Mouse (Mus musculus) brain, embryonic 18.5 days (tissue): Measurements from ENCODE around the gene Tlnrd1.

Experiments used
- DNase-seq: peaks from one replicate; pipeline ENCODE4 v3.0.0-alpha.2; 2012; ENCODE audit warnings: low read depth, low spot score

The Tlnrd1 gene

GRCm38 (mm10) chr7:83844807-83845206 is 39.3 kb downstream of the Tlnrd1 start:
- no peak for DNase-seq

DNA sequence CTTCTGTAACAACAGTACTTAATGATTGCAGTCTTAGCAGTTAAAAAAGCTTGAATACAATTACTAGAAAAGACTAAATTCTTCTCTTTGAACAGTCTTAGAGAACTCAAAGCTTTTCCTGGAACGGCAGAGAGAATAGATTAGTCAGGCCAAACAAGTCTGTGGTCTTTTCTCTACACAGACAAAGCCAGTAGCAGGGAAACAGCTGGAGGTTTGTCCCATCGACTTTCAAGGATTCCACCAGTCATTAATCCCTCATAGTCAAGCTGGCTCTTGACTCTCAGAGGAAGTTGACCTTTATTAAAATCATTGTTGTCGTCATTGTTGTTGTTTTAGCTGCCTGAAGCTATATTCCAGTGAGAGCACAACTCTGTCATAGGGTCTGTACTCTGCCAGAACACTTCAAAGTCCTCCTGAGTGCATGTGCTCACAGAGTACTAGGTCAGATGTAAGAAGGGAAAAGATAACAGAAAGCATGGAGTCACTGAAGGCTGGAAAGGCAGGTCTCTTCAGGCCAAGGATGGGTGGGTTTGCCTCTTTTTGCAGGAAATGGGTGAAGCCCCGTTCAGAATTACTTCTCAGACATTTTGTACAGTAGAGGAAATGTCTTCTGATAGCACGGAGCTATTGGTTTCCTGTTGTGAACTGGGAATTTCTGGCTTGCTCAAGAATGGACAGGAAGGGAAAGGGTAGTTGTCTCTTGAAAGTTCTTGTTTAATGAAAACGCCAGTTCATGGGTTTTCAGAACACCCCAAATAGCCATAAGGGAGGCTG is 41.4 kb downstream of the Tlnrd1 start:
- no peak for DNase-seq

DNA sequence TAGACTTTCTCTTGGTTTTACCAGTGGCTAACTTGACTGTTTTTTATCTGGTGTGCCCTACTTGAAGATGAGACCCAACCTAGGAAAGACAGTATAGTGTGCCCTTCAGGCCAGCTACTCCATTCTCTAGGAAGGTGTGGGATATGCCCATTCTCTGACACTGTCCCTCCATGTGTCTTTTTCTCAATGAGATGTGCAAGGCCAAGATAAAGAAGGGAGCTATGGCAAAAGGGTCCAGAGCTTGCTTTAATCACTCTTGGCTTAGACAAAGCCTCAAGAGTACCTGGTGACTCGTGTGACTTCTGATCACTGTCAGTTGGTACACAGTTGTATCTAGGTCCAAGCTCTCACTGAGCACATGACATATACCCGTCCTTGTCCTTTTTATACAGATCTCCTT is 44.0 kb downstream of the Tlnrd1 start:
- DNase-seq = no peak

GRCm38 (mm10) chr7:83838525-83839224 is 45.4 kb downstream of the Tlnrd1 start:
- no peak for DNase-seq
